Mouse (Mus musculus): ENCODE measurements around the gene Entr1. TPM values are rescaled to one million over a fixed set of nuclear protein-coding genes. Genes with fewer than 3 reads are reported as not detected.

Gene Entr1
- polyA plus RNA-seq, 1 experiment = 4.4 TPM

GRCm38 (mm10) chr2:26356231-26356630 lies 32.9 kb downstream of the Entr1 start:
- Histone ChIP-seq H3K27me3 (ENCODE audit: control insufficient read depth) (no peaks in the 10 kb centered on the region), H3K4me1 (ENCODE audit: control insufficient read depth) (peaks cover 22% of the 10 kb centered on the region), H3K9me3 (ENCODE audit: control insufficient read depth, low read length) (no peaks in the 10 kb centered on the region), H3K36me3 (ENCODE audit: control insufficient read depth) (no peaks in the 10 kb centered on the region), H3K4me3 (replicated peaks) (no peak overlapping the region)
- TF ChIP-seq TAL1 (IDR thresholded peaks at IDR 0.05; ENCODE audit: low read length) = no peak

- Histone ChIP-seq H3K4me1 (ENCODE audit: control insufficient read depth) (peaks cover 29% of the 10 kb centered on the region), H3K9me3 (ENCODE audit: control insufficient read depth, low read length) (no peaks in the 10 kb centered on the region), H3K4me3 (replicated peaks) (no peak overlapping the region), H3K36me3 (ENCODE audit: control insufficient read depth) (peaks cover 12% of the 10 kb centered on the region), H3K27me3 (ENCODE audit: control insufficient read depth) (no peaks in the 10 kb centered on the region)
- TF ChIP-seq TAL1 (IDR thresholded peaks at IDR 0.05; ENCODE audit: low read length) (no peak), GATA1 (IDR thresholded peaks at IDR 0.05; ENCODE audit: low read length) (no peak)
Observed at GRCm38 (mm10) chr2:26354401-26354800, 34.7 kb downstream of the Entr1 start.

- H3K36me3 ChIP-seq (ENCODE audit: control insufficient read depth) = peaks cover 22% of the 10 kb centered on the region
Observed at GRCm38 (mm10) chr2:26353066-26353980, 35.8 kb downstream of the Entr1 start.

GRCm38 (mm10) chr2:26352291-26352910 lies 36.7 kb downstream of the Entr1 start:
- peak overlapping the region; percentile 80 for H3K4me3 ChIP-seq (replicated peaks)
- no peaks in the 10 kb centered on the region for H3K9me3 ChIP-seq (ENCODE audit: control insufficient read depth, low read length)
- peaks cover 22% of the 10 kb centered on the region for H3K36me3 ChIP-seq (ENCODE audit: control insufficient read depth)
- peaks cover 30% of the 10 kb centered on the region for H3K4me1 ChIP-seq (ENCODE audit: control insufficient read depth)
- no peaks in the 10 kb centered on the region for H3K27me3 ChIP-seq (ENCODE audit: control insufficient read depth)
- TF ChIP-seq TAL1 (IDR thresholded peaks at IDR 0.05; ENCODE audit: low read length) = no peak
- no peak for TF ChIP-seq GATA1 (IDR thresholded peaks at IDR 0.05; ENCODE audit: low read length)

More at GRCm38 (mm10) chr2:26353066-26353980, 35.8 kb downstream of the Entr1 start:
- no peaks in the 10 kb centered on the region for H3K27me3 ChIP-seq (ENCODE audit: control insufficient read depth)
- H3K4me1 ChIP-seq (ENCODE audit: control insufficient read depth) = peaks cover 29% of the 10 kb centered on the region
- peak overlapping the region; percentile 80 for H3K4me3 ChIP-seq (replicated peaks)
- no peaks in the 10 kb centered on the region for H3K9me3 ChIP-seq (ENCODE audit: control insufficient read depth, low read length)
- no peak for TF ChIP-seq TAL1 (IDR thresholded peaks at IDR 0.05; ENCODE audit: low read length)
- TF ChIP-seq GATA1 (IDR thresholded peaks at IDR 0.05; ENCODE audit: low read length) = no peak

GRCm38 (mm10) chr2:26351358-26352290 lies 37.5 kb downstream of the Entr1 start, which contains the start of gene Dnlz:
TSS of gene Dnlz (minus strand) at chr2:26352110.
- TF ChIP-seq TAL1 (IDR thresholded peaks at IDR 0.05; ENCODE audit: low read length) (no peak), GATA1 (IDR thresholded peaks at IDR 0.05; ENCODE audit: low read length) (no peak)
- Histone ChIP-seq H3K9me3 (ENCODE audit: control insufficient read depth, low read length) (no peaks in the 10 kb centered on the region), H3K36me3 (ENCODE audit: control insufficient read depth) (peaks cover 22% of the 10 kb centered on the region), H3K4me3 (replicated peaks) (peak within 1 kb of the TSS; percentile 80), H3K4me1 (ENCODE audit: control insufficient read depth) (peaks cover 32% of the 10 kb centered on the region), H3K27me3 (ENCODE audit: control insufficient read depth) (no peaks in the 10 kb centered on the region)

- H3K27me3 ChIP-seq (ENCODE audit: control insufficient read depth) = no peaks in the 10 kb centered on the region
Observed at GRCm38 (mm10) chr2:26348241-26348640, 40.9 kb downstream of the Entr1 start.

GRCm38 (mm10) chr2:26342609-26343490 lies 46.3 kb downstream of the Entr1 start:
- H3K27me3 ChIP-seq (ENCODE audit: control insufficient read depth) = no peaks in the 10 kb centered on the region
- TF ChIP-seq GATA1 (IDR thresholded peaks at IDR 0.05; ENCODE audit: low read length) = no peak
- no peaks in the 10 kb centered on the region for H3K9me3 ChIP-seq (ENCODE audit: control insufficient read depth, low read length)
- H3K4me3 ChIP-seq (replicated peaks) = no peak overlapping the region
- H3K36me3 ChIP-seq (ENCODE audit: control insufficient read depth) = no peaks in the 10 kb centered on the region
- peaks cover 2% of the 10 kb centered on the region; the same call in 1 of the 2 replicates for H3K4me1 ChIP-seq (ENCODE audit: control insufficient read depth)

More at GRCm38 (mm10) chr2:26348241-26348640, 40.9 kb downstream of the Entr1 start:
- no peak for TF ChIP-seq GATA1 (IDR thresholded peaks at IDR 0.05; ENCODE audit: low read length)
- no peak for TF ChIP-seq TAL1 (IDR thresholded peaks at IDR 0.05; ENCODE audit: low read length)
- Histone ChIP-seq H3K4me3 (replicated peaks) (no peak overlapping the region), H3K9me3 (ENCODE audit: control insufficient read depth, low read length) (no peaks in the 10 kb centered on the region), H3K4me1 (ENCODE audit: control insufficient read depth) (peaks cover 30% of the 10 kb centered on the region), H3K36me3 (ENCODE audit: control insufficient read depth) (peaks cover 22% of the 10 kb centered on the region)

GRCm38 (mm10) chr2:26342044-26342443 lies 47.1 kb downstream of the Entr1 start:
- H3K4me1 ChIP-seq (ENCODE audit: control insufficient read depth) = no peaks in the 10 kb centered on the region; the same call in 1 of the 2 replicates
- no peaks in the 10 kb centered on the region for H3K36me3 ChIP-seq (ENCODE audit: control insufficient read depth)

More at GRCm38 (mm10) chr2:26342044-26342443, 47.1 kb downstream of the Entr1 start:
- Histone ChIP-seq H3K27me3 (ENCODE audit: control insufficient read depth) (no peaks in the 10 kb centered on the region), H3K4me3 (replicated peaks) (no peak overlapping the region), H3K9me3 (ENCODE audit: control insufficient read depth, low read length) (no peaks in the 10 kb centered on the region)
- TF ChIP-seq GATA1 (IDR thresholded peaks at IDR 0.05; ENCODE audit: low read length) (no peak), TAL1 (IDR thresholded peaks at IDR 0.05; ENCODE audit: low read length) (no peak)

All from erythroblast, embryonic 14.5 days (primary cell).